Mouse (Mus musculus): ENCODE data around the gene Bend7.

DNA sequence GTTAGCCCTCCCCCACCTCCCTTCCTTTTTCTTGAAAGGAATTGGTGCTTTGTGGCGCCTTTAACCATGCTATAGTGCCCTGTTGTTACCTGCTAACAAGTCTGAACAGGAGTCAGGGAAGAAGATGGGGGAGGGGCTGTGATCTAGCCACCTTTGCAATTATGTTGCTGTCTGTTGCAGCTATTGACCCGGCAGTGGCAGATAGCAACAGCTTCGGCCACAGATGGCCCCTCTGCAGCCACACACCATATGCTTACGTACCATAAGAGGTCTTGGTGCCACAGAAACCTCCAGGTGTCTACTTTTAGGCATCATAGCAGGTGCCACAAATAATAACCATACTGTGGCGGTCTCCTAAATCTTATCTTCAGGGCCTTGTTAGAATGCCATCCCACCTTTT is 43.1 kb downstream of the Bend7 start:
- no peak for TF ChIP-seq POLR2A (IDR thresholded peaks at IDR 0.05; ENCODE audit: low read depth, low read length)
- TF ChIP-seq EP300 (IDR thresholded peaks at IDR 0.05; ENCODE audit: low read length) = no peak
- TF ChIP-seq CHD2 (IDR thresholded peaks at IDR 0.05; ENCODE audit: low read length) = 0 out of 2 replicates have a peak, but pooled peaks have one; percentile 15
- no peak for TF ChIP-seq CTCF (conservative IDR thresholded peaks at IDR 0.05 in 1 of 2, IDR thresholded peaks at IDR 0.05 in 1 of 2; ENCODE audit: low read depth in 2 of 2, low read length in 2 of 2)
- TF ChIP-seq HCFC1 (IDR thresholded peaks at IDR 0.05; ENCODE audit: low read depth, low read length) = no peak
- no peak for TF ChIP-seq TCF12 (IDR thresholded peaks at IDR 0.05; ENCODE audit: low read depth, low read length)
- no peak for TF ChIP-seq MAFK (IDR thresholded peaks at IDR 0.05; ENCODE audit: insufficient replicate concordance, low read length)
- no peak for TF ChIP-seq SMC3 (IDR thresholded peaks at IDR 0.05; ENCODE audit: low read depth, low read length)
- TF ChIP-seq PAX5 (IDR thresholded peaks at IDR 0.05; ENCODE audit: low read length) = no peak
- no peak for TF ChIP-seq MAX (IDR thresholded peaks at IDR 0.05; ENCODE audit: low read length)
- no peak for TF ChIP-seq MEF2A (IDR thresholded peaks at IDR 0.05; ENCODE audit: borderline replicate concordance, low read depth, low read length)
